In genomic region chr5:119712679-119713246, GRCm38 (mm10) we compare ENCODE assay signal across 8 mouse cellular contexts. TPM values are rescaled to one million over a fixed set of nuclear protein-coding genes. Genes with fewer than 3 reads are reported as not detected.
A peak's percentile ranks its signal among the peaks of the same experiment; 100 is the strongest.
DNase-seq lines count a peak whose midpoint lies in the region; ATAC-seq and TF ChIP-seq lines count a peak whose summit lies in the region.

No protein-coding gene starts in this region.

- peaks cover 6% of the 10 kb centered on the region; the same call in 1 of the 2 replicates for H3K4me1 ChIP-seq in embryonic facial prominence, embryonic 13.5 days
- no peaks in the 10 kb centered on the region for H3K4me1 ChIP-seq in heart, embryonic 12.5 days (replicated peaks)
- H3K4me1 ChIP-seq in liver, embryonic 14.5 days (replicated peaks; ENCODE audit: control insufficient read depth in 2 of 2, insufficient read depth in 2 of 2, low read length in 1 of 2): peaks cover 0 to 3% of the 10 kb centered on the region in 2 experiments; a peak in 1 of 4 replicates
- H3K4me1 ChIP-seq in neural tube, embryonic 13.5 days (replicated peaks): 0 out of 2 replicates have a peak, but pooled peaks cover 2% of the 10 kb centered on the region

- H3K27me3 ChIP-seq in embryonic facial prominence, embryonic 13.5 days: peaks cover 28% of the 10 kb centered on the region
- peaks cover 27% of the 10 kb centered on the region for H3K27me3 ChIP-seq in heart, embryonic 12.5 days (replicated peaks)
- no peaks in the 10 kb centered on the region for H3K27me3 ChIP-seq in liver, embryonic 14.5 days (ENCODE audit: control insufficient read depth, insufficient read depth, low read length)
- peaks cover 59% of the 10 kb centered on the region for H3K27me3 ChIP-seq in neural tube, embryonic 13.5 days

- H3K4me2 ChIP-seq in embryonic facial prominence, embryonic 13.5 days: peak overlapping the region; percentile 54
- H3K4me2 ChIP-seq in heart, embryonic 12.5 days: peak overlapping the region; percentile 51
- peak overlapping the region; percentile 24; the same call in 1 of the 2 replicates for H3K4me2 ChIP-seq in liver, embryonic 14.5 days (ENCODE audit: low read depth)
- H3K4me2 ChIP-seq in neural tube, embryonic 13.5 days: peak overlapping the region; percentile 34; the same call in 1 of the 2 replicates

- peak; percentile 91 for TF ChIP-seq CTCF in liver, embryonic 14.5 days (IDR thresholded peaks at IDR 0.05; ENCODE audit: low read depth)

- no peak for TF ChIP-seq EP300 in liver, embryonic 14.5 days (IDR thresholded peaks at IDR 0.05; ENCODE audit: low read depth)

- peak; percentile 61 for DNase-seq in 3134 (ENCODE audit: extremely low read depth, insufficient read length, low spot score)
- DNase-seq in adrenal gland, postnatal 36 days: peak; percentile 90 to 92
- peak; percentile 82 for DNase-seq in kidney, postnatal 14 days
- DNase-seq in liver, embryonic 14.5 days (ENCODE audit: low read depth in 3 of 3, low spot score in 3 of 3): peak; percentile 9 to 17 (median 10)
- peak; percentile 5 for DNase-seq in telencephalon, adult 2 months (ENCODE audit: low read depth, low spot score)

- H3K36me3 ChIP-seq in embryonic facial prominence, embryonic 13.5 days: no peaks in the 10 kb centered on the region
- H3K36me3 ChIP-seq in heart, embryonic 12.5 days: no peaks in the 10 kb centered on the region
- no peaks in the 10 kb centered on the region for H3K36me3 ChIP-seq in liver, embryonic 14.5 days (replicated peaks; ENCODE audit: control insufficient read depth, insufficient read depth, low read depth)
- no peaks in the 10 kb centered on the region for H3K36me3 ChIP-seq in neural tube, embryonic 13.5 days

- 0 out of 2 replicates have a peak, but pooled peaks have one; percentile 20 for ATAC-seq in embryonic facial prominence, embryonic 13.5 days (ENCODE audit: insufficient number of reproducible peaks, insufficient read depth, low FRiP score, low TSS enrichment, low read depth)
- ATAC-seq in heart, embryonic 12.5 days (ENCODE audit: insufficient number of reproducible peaks, low FRiP score): no peak
- ATAC-seq in liver, embryonic 14.5 days (ENCODE audit: insufficient read depth): no peak
- no peak for ATAC-seq in neural tube, embryonic 13.5 days (ENCODE audit: low read depth)

- 0 out of 2 replicates have a peak overlapping the region, but pooled peaks have one; percentile 16 for H3K9ac ChIP-seq in embryonic facial prominence, embryonic 13.5 days
- H3K9ac ChIP-seq in heart, embryonic 12.5 days: no peak overlapping the region
- H3K9ac ChIP-seq in liver, embryonic 14.5 days (replicated peaks): no peak overlapping the region
- no peak overlapping the region for H3K9ac ChIP-seq in neural tube, embryonic 13.5 days

- peak overlapping the region; percentile 26 for H3K4me3 ChIP-seq in embryonic facial prominence, embryonic 13.5 days
- H3K4me3 ChIP-seq in heart, embryonic 12.5 days: peak overlapping the region; percentile 13; the same call in 1 of the 2 replicates
- no peak overlapping the region for H3K4me3 ChIP-seq in liver, embryonic 14.5 days (ENCODE audit: insufficient read depth in 1 of 2, low read depth in 2 of 2, low read length in 2 of 2)
- H3K4me3 ChIP-seq in neural tube, embryonic 13.5 days: no peak overlapping the region

- 4% methylated on average over 22 of the region's 22 CpGs for WGBS in embryonic facial prominence, embryonic 13.5 days
- 5% methylated on average over 22 of the region's 22 CpGs for WGBS in heart, embryonic 12.5 days
- under 1% methylated on average over 22 of the region's 22 CpGs for WGBS in liver, embryonic 14.5 days (ENCODE audit: insufficient replicate concordance)
- 9% methylated on average over 22 of the region's 22 CpGs for WGBS in neural tube, embryonic 13.5 days

- H3K9me3 ChIP-seq in embryonic facial prominence, embryonic 13.5 days: no peaks in the 10 kb centered on the region
- peaks cover 10% of the 10 kb centered on the region for H3K9me3 ChIP-seq in heart, embryonic 12.5 days (replicated peaks)
- H3K9me3 ChIP-seq in liver, embryonic 14.5 days (ENCODE audit: control insufficient read depth, low read length): no peaks in the 10 kb centered on the region
- H3K9me3 ChIP-seq in neural tube, embryonic 13.5 days: no peaks in the 10 kb centered on the region

- H3K27ac ChIP-seq in embryonic facial prominence, embryonic 13.5 days: no peak overlapping the region
- H3K27ac ChIP-seq in heart, embryonic 12.5 days (ENCODE audit: poor library complexity, severe bottlenecking): no peak overlapping the region
- H3K27ac ChIP-seq in liver, embryonic 14.5 days: no peak overlapping the region
- no peak overlapping the region for H3K27ac ChIP-seq in neural tube, embryonic 13.5 days (replicated peaks)

RNA-seq across cellular contexts. Expression of gene Tbx3, which starts 42.3 kb away (rescaled TPM):
- 100 to 1,000 TPM; 268 to 342 TPM for total RNA-seq in adrenal gland, postnatal 36 days (2021)
- polyA plus RNA-seq in embryonic facial prominence, embryonic 13.5 days (2015; fragmentation: Nextera tagmentation; extraction: Ambion mirVana): 63.4 and 67.0 TPM in 2 replicates
- 18.8 and 21.0 TPM in 2 replicates for polyA plus RNA-seq in heart, embryonic 12.5 days (2016; fragmentation: Nextera tagmentation; extraction: Ambion mirVana)
- polyA plus RNA-seq in liver, embryonic 14.5 days (2012; rRNA removed): 1.4 and 1.7 TPM in 2 replicates
- polyA plus RNA-seq in liver, embryonic 14.5 days (2014; fragmentation: Nextera tagmentation; extraction: Ambion mirVana): 2.0 and 2.4 TPM in 2 replicates
- polyA plus RNA-seq in neural tube, embryonic 13.5 days (2015; fragmentation: Nextera tagmentation; extraction: Ambion mirVana): 10.5 and 11.7 TPM in 2 replicates

Comparison
In these comparisons a context has a peak if more than half of its experiments do, and no peak if none do; other contexts are left out.
1. DNase-seq: peak in every context shown above with its lines; median percentile 91 in adrenal gland, postnatal 36 days; 82 in kidney, postnatal 14 days; 61 in 3134; 10 in liver, embryonic 14.5 days; 5 in telencephalon, adult 2 months.
2. H3K4me3 ChIP-seq: peak in embryonic facial prominence, embryonic 13.5 days (single experiment) and heart, embryonic 12.5 days (single experiment); none in liver, embryonic 14.5 days (0 of 2) and neural tube, embryonic 13.5 days (single experiment).
3. Peak in every context shown above with its lines, with median percentiles within 50 percentile points of each other: H3K4me2 ChIP-seq.